Mouse (Mus musculus) bone marrow, adult 2 months (tissue): Measurements from ENCODE around the gene Atxn2l. TPM values are rescaled to one million over a fixed set of nuclear protein-coding genes. Genes with fewer than 3 reads are reported as not detected.

Experiments
- H3K27ac ChIP-seq: fragments of 200-500 bp; 2 replicates; pipeline ENCODE4 v1.5.1; 2012; ENCODE audit warnings: low read depth, mild to moderate bottlenecking, control low read depth, inconsistent platforms, low read length; ENCODE audit not compliant: control insufficient read depth, poor library complexity, insufficient read depth
- H3K4me1 ChIP-seq: fragments of 200-500 bp; 2 replicates; pipeline ENCODE4 v1.6.1; 2011; ENCODE audit warnings: low read length; ENCODE audit not compliant: control insufficient read depth, insufficient read depth
- H3K4me3 ChIP-seq: fragments of 200-500 bp; replicated peaks from 2 replicates; pipeline ENCODE3; 2011; ENCODE audit warnings: mild to moderate bottlenecking, low read depth, low read length, control low read depth; ENCODE audit not compliant: control insufficient read depth
- CTCF ChIP-seq: fragments of 200-500 bp; IDR thresholded peaks from 2 replicates; pipeline ENCODE4 v1.5.1; 2011; ENCODE audit warnings: low read length, control low read depth; ENCODE audit not compliant: control insufficient read depth, insufficient read depth
- POLR2A ChIP-seq: fragments of 200-500 bp; IDR thresholded peaks from 2 replicates; pipeline ENCODE4 v1.6.1; 2011; ENCODE audit warnings: low read depth, mild to moderate bottlenecking, control low read depth, low read length, borderline replicate concordance; ENCODE audit not compliant: control insufficient read depth
- WGBS: fragments of 180-500 bp; shearing (Covaris S2); methylation state at CpG from one replicate; pipeline ENCODE4 v1.1.7; 2018; 5-methylcytosine and 5-hydroxymethylcytosine counted together
- polyA plus RNA-seq: library from polyadenylated mRNA; stranded (reverse); fragments of >200 nt; gene quantifications from 2 replicates; pipeline ENCODE4 v1.2.4, GENCODE M21; 2011; ENCODE audit warnings: low replicate concordance; ENCODE audit not compliant: missing spikeins, insufficient read depth, insufficient read length

Gene Atxn2l
- polyA plus RNA-seq, 1 experiment: 156 TPM

GRCm38 (mm10) chr7:126453861-126454260 lies 49.4 kb downstream of the Atxn2l start:
- no peaks in the 10 kb centered on the region for H3K4me1 ChIP-seq
- no peak overlapping the region for H3K4me3 ChIP-seq
- TF ChIP-seq CTCF (no peak), POLR2A (no peak)
- WGBS: 30% methylated on average over 7 of the region's 7 CpGs
- H3K27ac ChIP-seq: no peak overlapping the region

- Histone ChIP-seq H3K4me3 (no peak overlapping the region), H3K4me1 (peaks cover 2% of the 10 kb centered on the region; the same call in 1 of the 2 replicates)
Measured at GRCm38 (mm10) chr7:126452244-126452643, 51.0 kb downstream of the Atxn2l start.

DNA sequence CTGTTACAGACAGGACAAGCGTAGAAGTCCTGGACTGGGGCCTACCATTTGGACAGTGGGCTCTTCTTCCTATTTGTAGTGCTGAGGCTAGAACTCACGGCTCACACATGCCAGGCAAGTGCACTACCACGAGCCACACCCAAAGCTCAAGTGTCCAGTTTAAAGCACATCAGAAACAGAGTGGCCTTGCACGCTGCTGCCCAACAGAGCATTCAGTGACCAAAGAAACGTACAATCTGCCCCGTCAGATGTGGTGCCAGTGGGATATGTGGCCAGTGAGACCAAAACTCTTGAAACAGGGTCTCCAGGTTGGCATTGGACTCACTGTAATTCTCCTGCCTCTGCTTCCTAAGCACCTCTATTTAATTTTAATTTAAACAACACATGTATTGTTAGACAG lies 52.6 kb downstream of the Atxn2l start:
- TF ChIP-seq CTCF: no peak
- no peak for TF ChIP-seq POLR2A
- Histone ChIP-seq H3K4me3 (no peak overlapping the region), H3K27ac (no peak overlapping the region), H3K4me1 (peaks cover 2% of the 10 kb centered on the region; the same call in 1 of the 2 replicates)
- WGBS: 80% methylated on average over 6 of the region's 6 CpGs

More at GRCm38 (mm10) chr7:126452244-126452643, 51.0 kb downstream of the Atxn2l start:
- no peak for TF ChIP-seq CTCF
- no peak overlapping the region for H3K27ac ChIP-seq
- WGBS: 71% methylated on average over 3 of the region's 3 CpGs

- H3K27ac ChIP-seq: no peak overlapping the region
- WGBS: 90% methylated on average over 18 of the region's 18 CpGs
- no peak overlapping the region for H3K4me3 ChIP-seq
- peaks cover 2% of the 10 kb centered on the region; the same call in 1 of the 2 replicates for H3K4me1 ChIP-seq
- TF ChIP-seq POLR2A (no peak), CTCF (no peak)
Measured at GRCm38 (mm10) chr7:126449991-126450390, 53.2 kb downstream of the Atxn2l start.

DNA sequence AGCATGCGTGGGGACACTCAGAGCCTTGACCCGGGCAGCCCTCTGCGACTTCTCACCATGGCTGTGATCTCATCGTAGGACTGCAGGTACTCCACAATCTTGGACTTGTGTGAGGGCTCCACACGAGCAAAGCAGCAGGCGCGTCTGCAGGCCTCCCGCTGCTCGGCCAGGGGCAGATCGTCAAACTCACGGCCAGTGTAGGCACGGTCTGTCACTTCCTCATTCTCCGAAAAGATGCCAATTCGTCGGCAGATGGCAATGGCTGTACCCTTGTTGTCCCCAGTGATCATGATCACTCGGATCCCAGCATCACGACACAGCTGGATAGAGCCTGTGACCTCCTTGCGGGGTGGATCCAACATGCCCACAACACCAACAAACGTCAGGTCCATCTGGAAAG lies 54.8 kb downstream of the Atxn2l start:
- no peak overlapping the region for H3K4me3 ChIP-seq
- no peak overlapping the region for H3K27ac ChIP-seq
- TF ChIP-seq POLR2A (no peak), CTCF (no peak)
- H3K4me1 ChIP-seq: peaks cover 2% of the 10 kb centered on the region; the same call in 1 of the 2 replicates
- 31% methylated on average over 19 of the region's 19 CpGs for WGBS

DNA sequence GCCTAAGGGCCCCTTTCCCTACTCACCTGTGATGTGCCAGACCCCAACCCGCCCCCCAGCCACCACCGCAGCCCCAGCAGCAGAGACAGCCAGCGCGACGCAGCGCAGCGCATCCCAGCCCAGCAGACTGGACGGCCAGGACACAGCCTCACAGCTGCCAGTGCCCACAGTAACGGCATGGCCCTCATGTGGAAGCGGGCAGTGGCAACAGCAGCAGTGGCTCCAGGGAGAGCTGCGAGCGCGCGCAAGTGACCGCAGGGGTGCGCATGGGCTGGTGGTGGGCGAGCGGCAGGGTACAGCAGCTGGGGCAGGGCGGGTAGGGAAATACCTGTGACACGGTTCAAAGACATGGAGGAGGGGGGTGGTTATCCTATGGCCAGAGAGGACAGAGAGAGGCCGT lies 57.0 kb downstream of the Atxn2l start:
- Histone ChIP-seq H3K4me1 (peaks cover 2% of the 10 kb centered on the region; the same call in 1 of the 2 replicates), H3K4me3 (no peak overlapping the region), H3K27ac (no peak overlapping the region)
- no peak for TF ChIP-seq CTCF
- no peak for TF ChIP-seq POLR2A
- 94% methylated on average over 21 of the region's 21 CpGs for WGBS

- peaks cover 2% of the 10 kb centered on the region; the same call in 1 of the 2 replicates for H3K4me1 ChIP-seq
- H3K4me3 ChIP-seq: no peak overlapping the region
- 89% methylated on average over 15 of the region's 15 CpGs for WGBS
- TF ChIP-seq POLR2A (no peak), CTCF (no peak)
- H3K27ac ChIP-seq: no peak overlapping the region
Measured at GRCm38 (mm10) chr7:126445104-126445815, 58.0 kb downstream of the Atxn2l start.

- TF ChIP-seq CTCF: no peak
- 0 out of 2 replicates have a peak, but pooled peaks have one; percentile 15 for TF ChIP-seq POLR2A
- no peak overlapping the region for H3K27ac ChIP-seq
- peaks cover 2% of the 10 kb centered on the region; the same call in 1 of the 2 replicates for H3K4me1 ChIP-seq
- no peak overlapping the region for H3K4me3 ChIP-seq
- 87% methylated on average over 9 of the region's 9 CpGs for WGBS
Measured at GRCm38 (mm10) chr7:126444536-126444935, 58.7 kb downstream of the Atxn2l start.

- H3K4me1 ChIP-seq: peaks cover 2% of the 10 kb centered on the region; the same call in 1 of the 2 replicates
- no peak for TF ChIP-seq CTCF
- no peak for TF ChIP-seq POLR2A
- H3K4me3 ChIP-seq: no peak overlapping the region
- 93% methylated on average over 10 of the region's 10 CpGs for WGBS
- H3K27ac ChIP-seq: no peak overlapping the region
Measured at GRCm38 (mm10) chr7:126443997-126444396, 59.2 kb downstream of the Atxn2l start.

Other genes with a start within 250 kb of the Atxn2l start
- gene Sbk1, start 230.8 kb downstream of the Atxn2l start, polyA plus RNA-seq: 8.9 and 21.0 TPM in 2 replicates
- gene Lat, start 133.9 kb downstream of the Atxn2l start, polyA plus RNA-seq: 55.3 and 74.0 TPM in 2 replicates
- gene Spns1, start 126.0 kb downstream of the Atxn2l start, polyA plus RNA-seq: 13.0 and 32.8 TPM in 2 replicates
- 11.1 and 15.1 TPM in 2 replicates for gene Nfatc2ip, start 106.7 kb downstream of the Atxn2l start, polyA plus RNA-seq
- gene Cd19, start 88.5 kb downstream of the Atxn2l start, polyA plus RNA-seq: 62.1 and 196 TPM in 2 replicates
- gene Rabep2, start 74.7 kb downstream of the Atxn2l start, polyA plus RNA-seq: 10.7 and 28.6 TPM in 2 replicates
- gene Atp2a1, start 40.3 kb downstream of the Atxn2l start, polyA plus RNA-seq: 12.0 and 13.4 TPM in 2 replicates
- 34.4 and 95.0 TPM in 2 replicates for gene Sh2b1, start 28.0 kb downstream of the Atxn2l start, polyA plus RNA-seq
- gene Tufm, start 16.1 kb downstream of the Atxn2l start, polyA plus RNA-seq: 16.7 and 36.3 TPM in 2 replicates
- 52.3 and 90.2 TPM in 2 replicates for gene Eif3c, start 63.0 kb upstream of the Atxn2l start, polyA plus RNA-seq
- gene Apobr, start 81.5 kb upstream of the Atxn2l start, polyA plus RNA-seq: 21.2 and 45.7 TPM in 2 replicates
- 98.2 and 269 TPM in 2 replicates for gene Cln3, start 82.4 kb upstream of the Atxn2l start, polyA plus RNA-seq
- gene Il27, start 91.5 kb upstream of the Atxn2l start, polyA plus RNA-seq: 1.9 and 6.0 TPM in 2 replicates
- gene Nupr1, start 127.4 kb upstream of the Atxn2l start, polyA plus RNA-seq: 28.1 and 37.6 TPM in 2 replicates
- 25.8 and 27.0 TPM in 2 replicates for gene Sgf29, start 145.9 kb upstream of the Atxn2l start, polyA plus RNA-seq
- 14.2 and 34.1 TPM in 2 replicates for gene Sult1a1, start 173.0 kb upstream of the Atxn2l start, polyA plus RNA-seq
- 77.8 and 182 TPM in 2 replicates for gene Bola2, start 192.0 kb upstream of the Atxn2l start, polyA plus RNA-seq
- 5.0 and 11.1 TPM in 2 replicates for gene Slx1b, start 192.3 kb upstream of the Atxn2l start, polyA plus RNA-seq
- gene Coro1a, start 204.3 kb upstream of the Atxn2l start, polyA plus RNA-seq: 370 and 776 TPM in 2 replicates